In genomic region chr16:15389892-15390291, GRCm38 (mm10) we compare ENCODE assay signal across 28 mouse cellular contexts.
DNase-seq lines count a peak whose midpoint lies in the region; ATAC-seq and TF ChIP-seq lines count a peak whose summit lies in the region.
"Had no signal": no experiment of that assay in that cellular context is flagged by ENCODE, and none has a peak within 500 bp of the region (broad histone marks: within the 10 kb centered on the region; RNA-seq: fewer than 3 reads in every experiment).

No protein-coding gene starts in this region.

- intact Hi-C loops in heart, postnatal 14 days (cut with DNase I) = no loop called here

- no peaks in the 10 kb centered on the region for H3K4me1 ChIP-seq in heart, embryonic 11.5 days (ENCODE audit: control insufficient read depth, insufficient read depth, low read length)
- peaks cover 7% of the 10 kb centered on the region; the same call in 1 of the 2 replicates for H3K4me1 ChIP-seq in intestine, embryonic 14.5 days (replicated peaks; ENCODE audit: control insufficient read depth, insufficient read depth, low read length)
- H3K4me1 ChIP-seq in intestine, postnatal 0 days (replicated peaks; ENCODE audit: control insufficient read depth, insufficient read depth, low read length) = no peaks in the 10 kb centered on the region
- peaks cover 17% of the 10 kb centered on the region for H3K4me1 ChIP-seq in lung, embryonic 14.5 days (ENCODE audit: insufficient read depth)
- H3K4me1 ChIP-seq in stomach, embryonic 14.5 days (ENCODE audit: control insufficient read depth, insufficient read depth, low read length) = 0 out of 2 replicates have a peak, but pooled peaks cover 3% of the 10 kb centered on the region
- no peaks in the 10 kb centered on the region for H3K4me1 ChIP-seq in stomach, postnatal 0 days (replicated peaks; ENCODE audit: control insufficient read depth, insufficient read depth)
- H3K4me1 ChIP-seq: forebrain, embryonic 10.5 days; forebrain, embryonic 15.5 days; limb, embryonic 12.5 days; liver, embryonic 15.5 days had no signal

- H3K4me2 ChIP-seq in heart, embryonic 11.5 days = no peak overlapping the region
- no peak overlapping the region for H3K4me2 ChIP-seq in intestine, embryonic 14.5 days (ENCODE audit: low read length)
- no peak overlapping the region for H3K4me2 ChIP-seq in intestine, postnatal 0 days (replicated peaks; ENCODE audit: low read depth)
- no peak overlapping the region for H3K4me2 ChIP-seq in lung, embryonic 14.5 days
- no peak overlapping the region for H3K4me2 ChIP-seq in stomach, embryonic 14.5 days (replicated peaks; ENCODE audit: low read depth, low read length)
- H3K4me2 ChIP-seq in stomach, postnatal 0 days (replicated peaks; ENCODE audit: low read depth) = no peak overlapping the region
- H3K4me2 ChIP-seq: embryonic facial prominence, embryonic 13.5 days; forebrain, embryonic 15.5 days; limb, embryonic 12.5 days; liver, embryonic 15.5 days had no signal

- peak; percentile 42; the same call in 1 of the 2 replicates for ATAC-seq in heart, embryonic 11.5 days (replicated peaks; ENCODE audit: insufficient number of reproducible peaks, low FRiP score, low TSS enrichment)
- ATAC-seq in intestine, embryonic 14.5 days (replicated peaks; ENCODE audit: low FRiP score, low TSS enrichment, low read depth) = no peak
- no peak for ATAC-seq in intestine, postnatal 0 days
- peak; percentile 95 for ATAC-seq in lung, embryonic 14.5 days (ENCODE audit: insufficient read depth)
- peak; percentile 62; the same call in 1 of the 2 replicates for ATAC-seq in stomach, embryonic 14.5 days (ENCODE audit: insufficient number of reproducible peaks, insufficient read depth, low FRiP score, low read depth)
- no peak for ATAC-seq in stomach, postnatal 0 days (ENCODE audit: low FRiP score, low TSS enrichment)
- ATAC-seq: activated CD4-positive, CD25-positive, alpha-beta regulatory T cell, adult 4 months; forebrain, embryonic 15.5 days; hindbrain, postnatal 0 days; intestine, embryonic 16.5 days had no signal

- no peak overlapping the region for H3K27ac ChIP-seq in heart, embryonic 11.5 days (ENCODE audit: low read depth, low read length)
- H3K27ac ChIP-seq in intestine, embryonic 14.5 days (ENCODE audit: low read depth) = peak overlapping the region; percentile 64; the same call in 1 of the 2 replicates
- no peak overlapping the region for H3K27ac ChIP-seq in intestine, postnatal 0 days (ENCODE audit: low read depth, low read length)
- H3K27ac ChIP-seq in lung, embryonic 14.5 days (ENCODE audit: low read depth) = peak overlapping the region; percentile 68
- H3K27ac ChIP-seq in stomach, embryonic 14.5 days (ENCODE audit: low read length) = peak overlapping the region; percentile 35; the same call in 1 of the 2 replicates
- no peak overlapping the region for H3K27ac ChIP-seq in stomach, postnatal 0 days (replicated peaks)
- H3K27ac ChIP-seq: embryonic facial prominence, embryonic 13.5 days; forebrain, embryonic 10.5 days; forebrain, embryonic 15.5 days; hindbrain, postnatal 0 days; layer of hippocampus, adult 2 months; left cerebral cortex, adult 2 months; limb, embryonic 12.5 days; liver, embryonic 15.5 days had no signal

- no peak overlapping the region for H3K9ac ChIP-seq in heart, embryonic 11.5 days (ENCODE audit: low read depth, low read length)
- no peak overlapping the region for H3K9ac ChIP-seq in intestine, embryonic 14.5 days (ENCODE audit: low read length)
- no peak overlapping the region for H3K9ac ChIP-seq in intestine, postnatal 0 days (ENCODE audit: low read depth, low read length)
- no peak overlapping the region for H3K9ac ChIP-seq in lung, embryonic 14.5 days
- no peak overlapping the region for H3K9ac ChIP-seq in stomach, embryonic 14.5 days (replicated peaks; ENCODE audit: low read depth, low read length)
- no peak overlapping the region for H3K9ac ChIP-seq in stomach, postnatal 0 days (ENCODE audit: low read length)
- H3K9ac ChIP-seq: embryonic facial prominence, embryonic 13.5 days; forebrain, embryonic 15.5 days; limb, embryonic 12.5 days; liver, embryonic 15.5 days had no signal

- H3K27me3 ChIP-seq in heart, embryonic 11.5 days (ENCODE audit: control insufficient read depth, insufficient read depth, low read length) = no peaks in the 10 kb centered on the region
- no peaks in the 10 kb centered on the region for H3K27me3 ChIP-seq in intestine, embryonic 14.5 days (replicated peaks; ENCODE audit: control insufficient read depth, insufficient read depth, low read length)
- no peaks in the 10 kb centered on the region for H3K27me3 ChIP-seq in intestine, postnatal 0 days (replicated peaks; ENCODE audit: control insufficient read depth, insufficient read depth, low read length)
- H3K27me3 ChIP-seq in lung, embryonic 14.5 days (ENCODE audit: insufficient read depth, low read length) = no peaks in the 10 kb centered on the region
- no peaks in the 10 kb centered on the region for H3K27me3 ChIP-seq in stomach, embryonic 14.5 days (ENCODE audit: control insufficient read depth, insufficient read depth, low read length)
- H3K27me3 ChIP-seq in stomach, postnatal 0 days (ENCODE audit: control insufficient read depth, insufficient read depth, low read length) = no peaks in the 10 kb centered on the region
- H3K27me3 ChIP-seq: CH12.LX; embryonic facial prominence, embryonic 13.5 days; forebrain, embryonic 15.5 days; limb, embryonic 12.5 days; liver, embryonic 15.5 days had no signal

- no peak for TF ChIP-seq CTCF in intestine, postnatal 0 days (IDR thresholded peaks at IDR 0.05; ENCODE audit: low read depth)
- no peak for TF ChIP-seq CTCF in lung, embryonic 14.5 days (IDR thresholded peaks at IDR 0.05; ENCODE audit: low read depth)
- TF ChIP-seq CTCF in stomach, postnatal 0 days (IDR thresholded peaks at IDR 0.05; ENCODE audit: low read depth) = no peak

- no peak for DNase-seq in heart, postnatal 14 days
- no peak for DNase-seq in intestine, embryonic 14.5 days (ENCODE audit: low spot score)
- DNase-seq in lung, embryonic 14.5 days = peak; percentile 96
- DNase-seq in lung, postnatal 25 days (ENCODE audit: low spot score) = no peak
- DNase-seq in stomach, postnatal 0 days (ENCODE audit: low spot score) = no peak
- DNase-seq: adrenal gland, adult 2 months; adrenal gland, postnatal 36 days; cerebellum, adult 18-20 months; cerebellum, postnatal 10 days; gastrocnemius, postnatal 25 days; heart, adult 11 months; kidney, postnatal 14 days; midbrain, embryonic 14.5 days; thymus, postnatal 14 days had no signal

- no peak for TF ChIP-seq EP300 in stomach, postnatal 0 days (optimal IDR thresholded peaks at IDR 0.05)

- H3K4me3 ChIP-seq in heart, embryonic 11.5 days (ENCODE audit: low read depth, low read length) = no peak overlapping the region
- H3K4me3 ChIP-seq in intestine, embryonic 14.5 days (ENCODE audit: low read depth, low read length) = no peak overlapping the region
- H3K4me3 ChIP-seq in intestine, postnatal 0 days (ENCODE audit: low read depth, low read length) = no peak overlapping the region
- no peak overlapping the region for H3K4me3 ChIP-seq in lung, embryonic 14.5 days (ENCODE audit: low read depth, low read length)
- no peak overlapping the region for H3K4me3 ChIP-seq in stomach, embryonic 14.5 days (ENCODE audit: low read depth, low read length)
- no peak overlapping the region for H3K4me3 ChIP-seq in stomach, postnatal 0 days (ENCODE audit: low read depth, low read length)
- H3K4me3 ChIP-seq: embryonic facial prominence, embryonic 13.5 days; forebrain, embryonic 10.5 days; forebrain, embryonic 15.5 days; layer of hippocampus, adult 2 months; left cerebral cortex, adult 2 months; limb, embryonic 12.5 days; liver, embryonic 15.5 days had no signal

- H3K36me3 ChIP-seq in heart, embryonic 11.5 days (ENCODE audit: control insufficient read depth, insufficient read depth, low read length) = no peaks in the 10 kb centered on the region
- H3K36me3 ChIP-seq in intestine, embryonic 14.5 days (ENCODE audit: control insufficient read depth, insufficient read depth, low read length) = no peaks in the 10 kb centered on the region
- H3K36me3 ChIP-seq in intestine, postnatal 0 days (ENCODE audit: control insufficient read depth, insufficient read depth) = no peaks in the 10 kb centered on the region
- H3K36me3 ChIP-seq in lung, embryonic 14.5 days (ENCODE audit: insufficient read depth) = no peaks in the 10 kb centered on the region
- no peaks in the 10 kb centered on the region for H3K36me3 ChIP-seq in stomach, embryonic 14.5 days (ENCODE audit: control insufficient read depth, insufficient read depth, low read length)
- H3K36me3 ChIP-seq in stomach, postnatal 0 days (ENCODE audit: control insufficient read depth, insufficient read depth, low read length) = no peaks in the 10 kb centered on the region
- H3K36me3 ChIP-seq: embryonic facial prominence, embryonic 13.5 days; forebrain, embryonic 10.5 days; forebrain, embryonic 15.5 days; limb, embryonic 12.5 days; liver, embryonic 15.5 days had no signal

- no peaks in the 10 kb centered on the region for H3K9me3 ChIP-seq in heart, embryonic 11.5 days (replicated peaks; ENCODE audit: control insufficient read depth, low read length)
- peaks cover 9% of the 10 kb centered on the region for H3K9me3 ChIP-seq in intestine, embryonic 14.5 days (ENCODE audit: control insufficient read depth, low read length)
- no peaks in the 10 kb centered on the region for H3K9me3 ChIP-seq in intestine, postnatal 0 days (ENCODE audit: control insufficient read depth)
- H3K9me3 ChIP-seq in lung, embryonic 14.5 days (ENCODE audit: low read depth, low read length) = peaks cover 5% of the 10 kb centered on the region; the same call in 1 of the 2 replicates
- no peaks in the 10 kb centered on the region; the same call in 1 of the 2 replicates for H3K9me3 ChIP-seq in stomach, embryonic 14.5 days (ENCODE audit: control insufficient read depth, low read depth, low read length)
- no peaks in the 10 kb centered on the region for H3K9me3 ChIP-seq in stomach, postnatal 0 days (ENCODE audit: control insufficient read depth, low read length)
- H3K9me3 ChIP-seq: embryonic facial prominence, embryonic 13.5 days; forebrain, embryonic 15.5 days; liver, embryonic 15.5 days had no signal

- 23% methylated on average over 1 of the region's 1 CpGs for WGBS in heart, embryonic 11.5 days (ENCODE audit: insufficient replicate concordance)
- 29% methylated on average over 1 of the region's 1 CpGs for WGBS in intestine, embryonic 14.5 days
- WGBS in intestine, postnatal 0 days = 46% methylated on average over 1 of the region's 1 CpGs
- WGBS in lung, embryonic 14.5 days = 21% methylated on average over 1 of the region's 1 CpGs
- 33% methylated on average over 1 of the region's 1 CpGs for WGBS in stomach, embryonic 14.5 days
- 30% methylated on average over 1 of the region's 1 CpGs for WGBS in stomach, postnatal 0 days

Comparison
In these comparisons a context has a peak if more than half of its experiments do, and no peak if none do; other contexts are left out.
1. ATAC-seq: peak in heart, embryonic 11.5 days (single experiment), lung, embryonic 14.5 days (single experiment) and stomach, embryonic 14.5 days (single experiment); none in intestine, embryonic 14.5 days (single experiment), intestine, postnatal 0 days (single experiment) and stomach, postnatal 0 days (single experiment).
2. H3K27ac ChIP-seq: peak in intestine, embryonic 14.5 days (single experiment), lung, embryonic 14.5 days (single experiment) and stomach, embryonic 14.5 days (single experiment); none in heart, embryonic 11.5 days (single experiment), intestine, postnatal 0 days (single experiment) and stomach, postnatal 0 days (single experiment).